Comparison of ENCODE assay signal across 12 mouse cellular contexts in genomic region chr14:52011683-52012082, GRCm38 (mm10). TPM values are rescaled to one million over a fixed set of nuclear protein-coding genes. Genes with fewer than 3 reads are reported as not detected.
DNase-seq lines count a peak whose midpoint lies in the region; ATAC-seq and TF ChIP-seq lines count a peak whose summit lies in the region.
"Had no signal": no experiment of that assay in that cellular context is flagged by ENCODE, and none has a peak within 500 bp of the region (broad histone marks: within the 10 kb centered on the region; RNA-seq: fewer than 3 reads in every experiment).

No protein-coding gene starts in this region.

- no peaks in the 10 kb centered on the region for H3K79me2 ChIP-seq in CH12.LX (replicated peaks; ENCODE audit: control insufficient read depth, extremely low read depth, insufficient read depth, poor library complexity, severe bottlenecking)

- no peaks in the 10 kb centered on the region for H3K27me3 ChIP-seq in CH12.LX (replicated peaks)
- H3K27me3 ChIP-seq in forebrain, embryonic 15.5 days, result no peaks in the 10 kb centered on the region
- H3K27me3 ChIP-seq in midbrain, embryonic 11.5 days (ENCODE audit: control insufficient read depth, insufficient read depth, low read length), result no peaks in the 10 kb centered on the region

- dilution Hi-C loops in CH12.LX (cut with MboI; ENCODE audit: extremely low pct_ligation_motif_present, extremely low pct_unique_long_range_greater_than_20kb, low sequenced_read_pairs), result no loop called here

- no peaks in the 10 kb centered on the region for H3K9me3 ChIP-seq in CH12.LX (replicated peaks; ENCODE audit: low read length)
- H3K9me3 ChIP-seq in forebrain, embryonic 15.5 days, result no peaks in the 10 kb centered on the region
- no peaks in the 10 kb centered on the region for H3K9me3 ChIP-seq in midbrain, embryonic 11.5 days (ENCODE audit: control insufficient read depth, low read length)

- peaks cover 11 to 48% of the 10 kb centered on the region in 2 experiments for H3K4me1 ChIP-seq in CH12.LX (ENCODE audit: control insufficient read depth in 1 of 2, insufficient read depth in 2 of 2)
- H3K4me1 ChIP-seq in forebrain, embryonic 15.5 days, result peaks cover 73% of the 10 kb centered on the region
- peaks cover 59% of the 10 kb centered on the region for H3K4me1 ChIP-seq in midbrain, embryonic 11.5 days (ENCODE audit: control insufficient read depth, insufficient read depth, low read length)

- WGBS in forebrain, embryonic 15.5 days, result 29% methylated on average over 1 of the region's 1 CpGs
- 46% methylated on average over 1 of the region's 1 CpGs for WGBS in midbrain, embryonic 11.5 days

- in situ Hi-C loops in CH12.LX (cut with MboI; ENCODE audit: low pct_ligation_motif_present, low pct_unique_long_range_greater_than_20kb, low sequenced_read_pairs), result no loop called here

- H3K4me2 ChIP-seq in CH12.LX (ENCODE audit: insufficient read depth, low read depth, poor library complexity, severe bottlenecking), result no peak overlapping the region
- H3K4me2 ChIP-seq in forebrain, embryonic 15.5 days (replicated peaks), result no peak overlapping the region
- peak overlapping the region; percentile 85 for H3K4me2 ChIP-seq in midbrain, embryonic 11.5 days

- H3K4me3 ChIP-seq in CH12.LX (replicated peaks in 1 of 3; ENCODE audit: low read depth in 2 of 3, low read length in 2 of 3, poor library complexity in 1 of 3), result no peak overlapping the region
- H3K4me3 ChIP-seq in forebrain, embryonic 15.5 days, result no peak overlapping the region
- H3K4me3 ChIP-seq in midbrain, embryonic 11.5 days (ENCODE audit: low read depth, low read length), result peak overlapping the region; percentile 41; the same call in 1 of the 2 replicates

- ATAC-seq in forebrain, embryonic 15.5 days (replicated peaks), result no peak
- ATAC-seq in midbrain, embryonic 11.5 days (ENCODE audit: low FRiP score), result no peak
- no peak for ATAC-seq in granulocyte monocyte progenitor cell, adult 5-6 weeks (replicated peaks; ENCODE audit: poor library complexity, severe bottlenecking)

- no peak overlapping the region for H3K27ac ChIP-seq in CH12.LX (ENCODE audit: insufficient read depth, low read depth)
- H3K27ac ChIP-seq in forebrain, embryonic 15.5 days (replicated peaks), result peak overlapping the region; percentile 95
- peak overlapping the region; percentile 100 for H3K27ac ChIP-seq in midbrain, embryonic 11.5 days (ENCODE audit: low read depth, low read length)
- H3K27ac ChIP-seq: liver, embryonic 14.5 days had no signal

- peak; percentile 33 for DNase-seq in cerebellum, adult 11-12 months
- DNase-seq in cerebellum, postnatal 4 days (ENCODE audit: low spot score in 2 of 2), result no peak
- DNase-seq in CH12.LX (ENCODE audit: extremely low read depth), result no peak
- DNase-seq in midbrain, embryonic 11.5 days (ENCODE audit: low spot score, missing footprints), result no peak
- DNase-seq in retina, embryonic 14.5 days (ENCODE audit: low spot score), result no peak
- DNase-seq in lung, postnatal 36 days, result no peak
- DNase-seq: adrenal gland, postnatal 14 days; heart, adult 11 months had no signal

- TF ChIP-seq EP300 in CH12.LX (IDR thresholded peaks at IDR 0.05; ENCODE audit: low read length), result no peak

- no peak overlapping the region for H3K9ac ChIP-seq in CH12.LX (ENCODE audit: insufficient read depth, low read depth)
- H3K9ac ChIP-seq in forebrain, embryonic 15.5 days (replicated peaks), result no peak overlapping the region
- H3K9ac ChIP-seq in midbrain, embryonic 11.5 days (ENCODE audit: low read length), result peak overlapping the region; percentile 73; the same call in 1 of the 2 replicates
- H3K9ac ChIP-seq: liver, embryonic 14.5 days had no signal

- TF ChIP-seq RAD21 in CH12.LX (IDR thresholded peaks at IDR 0.05; ENCODE audit: low read depth, low read length), result no peak

- no peak for TF ChIP-seq POLR2A in CH12.LX (IDR thresholded peaks at IDR 0.05; ENCODE audit: low read depth, low read length)

- TF ChIP-seq CTCF in CH12.LX (conservative IDR thresholded peaks at IDR 0.05 in 1 of 2, IDR thresholded peaks at IDR 0.05 in 1 of 2; ENCODE audit: low read depth in 2 of 2, low read length in 2 of 2), result no peak

- peaks cover 19 to 28% of the 10 kb centered on the region in 2 experiments for H3K36me3 ChIP-seq in CH12.LX (replicated peaks in 1 of 2; ENCODE audit: control insufficient read depth in 1 of 2, insufficient read depth in 1 of 2, low read length in 1 of 2)
- H3K36me3 ChIP-seq in forebrain, embryonic 15.5 days, result peaks cover 16% of the 10 kb centered on the region
- H3K36me3 ChIP-seq in midbrain, embryonic 11.5 days (ENCODE audit: control insufficient read depth, insufficient read depth, low read length), result peaks cover 21% of the 10 kb centered on the region

TF ChIP-seq in CH12.LX, 34 proteins besides CTCF, POLR2A, EP300 and RAD21:
- TF ChIP-seq SIN3A (IDR thresholded peaks at IDR 0.05; ENCODE audit: low read length), result 0 out of 2 replicates have a peak, but pooled peaks have one; percentile 35
- TF ChIP-seq SMC3 (IDR thresholded peaks at IDR 0.05; ENCODE audit: low read depth, low read length), result no peak
TF ChIP-seq in CH12.LX: peak in this region for 1.

RNA-seq across cellular contexts. Expression of gene Tmem253, which starts 3.8 kb away (rescaled TPM):
- 0.64 and 0.71 TPM in 2 replicates for total RNA-seq in CH12.LX (2012; rRNA removed)
- total RNA-seq in CH12.LX (2014; rRNA removed), result not detected in 2 replicates
- polyA plus RNA-seq in CH12.LX (2012; ENCODE audit: insufficient read length, low read depth), result 1.9 and 2.6 TPM in 2 replicates
- 0.28 and 0.64 TPM in 2 replicates for polyA plus RNA-seq in forebrain, embryonic 15.5 days (2015; fragmentation: Nextera tagmentation; extraction: Ambion mirVana)
- 1.0 and 1.5 TPM in 2 replicates for polyA plus RNA-seq in midbrain, embryonic 11.5 days (2014; fragmentation: Nextera tagmentation; extraction: Ambion mirVana)
- total RNA-seq in granulocyte monocyte progenitor cell, adult 5-6 weeks (2014; fragmentation: Nextera tagmentation), result not detected in 2 replicates
- not detected in 2 replicates for total RNA-seq in granulocyte monocyte progenitor cell, adult 5-6 weeks (2017)

RNA-seq across cellular contexts. Expression of gene Zfp219, which starts 8.8 kb away (rescaled TPM):
- total RNA-seq in CH12.LX (2012; rRNA removed), result 17.5 and 20.0 TPM in 2 replicates
- 11.5 and 15.8 TPM in 2 replicates for total RNA-seq in CH12.LX (2014; rRNA removed)
- 19.3 and 20.8 TPM in 2 replicates for polyA plus RNA-seq in CH12.LX (2012; ENCODE audit: insufficient read length, low read depth)
- 43.3 and 48.9 TPM in 2 replicates for polyA plus RNA-seq in forebrain, embryonic 15.5 days (2015; fragmentation: Nextera tagmentation; extraction: Ambion mirVana)
- polyA plus RNA-seq in midbrain, embryonic 11.5 days (2014; fragmentation: Nextera tagmentation; extraction: Ambion mirVana), result 91.9 and 110 TPM in 2 replicates
- 11.3 and 20.1 TPM in 2 replicates for total RNA-seq in granulocyte monocyte progenitor cell, adult 5-6 weeks (2014; fragmentation: Nextera tagmentation)
- 13.6 and 17.0 TPM in 2 replicates for total RNA-seq in granulocyte monocyte progenitor cell, adult 5-6 weeks (2017)

RNA-seq across cellular contexts. Expression of gene Arhgef40, which starts 27.2 kb away (rescaled TPM):
- 3.8 and 8.9 TPM in 2 replicates for total RNA-seq in CH12.LX (2012; rRNA removed)
- 0.62 and 0.85 TPM in 2 replicates for total RNA-seq in CH12.LX (2014; rRNA removed)
- 1.1 and 2.2 TPM in 2 replicates for polyA plus RNA-seq in CH12.LX (2012; ENCODE audit: insufficient read length, low read depth)
- 65.7 and 69.8 TPM in 2 replicates for polyA plus RNA-seq in forebrain, embryonic 15.5 days (2015; fragmentation: Nextera tagmentation; extraction: Ambion mirVana)
- 50.4 and 52.8 TPM in 2 replicates for polyA plus RNA-seq in midbrain, embryonic 11.5 days (2014; fragmentation: Nextera tagmentation; extraction: Ambion mirVana)
- total RNA-seq in granulocyte monocyte progenitor cell, adult 5-6 weeks (2014; fragmentation: Nextera tagmentation), result 8.6 and 14.9 TPM in 2 replicates
- total RNA-seq in granulocyte monocyte progenitor cell, adult 5-6 weeks (2017), result 10.8 and 11.4 TPM in 2 replicates

RNA-seq across cellular contexts. Expression of gene Olfr221, which starts 30.6 kb away (rescaled TPM):
- not detected in 2 replicates for total RNA-seq in CH12.LX (2012; rRNA removed)
- not detected in 2 replicates for total RNA-seq in CH12.LX (2014; rRNA removed)
- polyA plus RNA-seq in CH12.LX (2012; ENCODE audit: insufficient read length, low read depth), result not detected in 2 replicates
- not detected in 2 replicates for polyA plus RNA-seq in forebrain, embryonic 15.5 days (2015; fragmentation: Nextera tagmentation; extraction: Ambion mirVana)
- not detected in 2 replicates for polyA plus RNA-seq in midbrain, embryonic 11.5 days (2014; fragmentation: Nextera tagmentation; extraction: Ambion mirVana)
- total RNA-seq in granulocyte monocyte progenitor cell, adult 5-6 weeks (2014; fragmentation: Nextera tagmentation), result not detected in 2 replicates
- not detected in 2 replicates for total RNA-seq in granulocyte monocyte progenitor cell, adult 5-6 weeks (2017)
- total RNA-seq: adrenal gland, postnatal 14 days; layer of hippocampus, postnatal 14 days had no signal
- polyA plus RNA-seq: liver, embryonic 14.5 days had no signal

Comparison
In these comparisons a context has a peak if more than half of its experiments do, and no peak if none do; other contexts are left out.
1. RNA of gene Arhgef40, which starts 27.2 kb away (polyA plus RNA-seq): 65.7 to 69.8 TPM in forebrain, embryonic 15.5 days and 50.4 to 52.8 TPM in midbrain, embryonic 11.5 days; 1.1 to 2.2 TPM in CH12.LX; every median in the first group is over 10 times any median in the second.